Mouse (Mus musculus) midbrain, embryonic 16.5 days (tissue): ENCODE measurements around the gene Gpr25. TPM values are rescaled to one million over a fixed set of nuclear protein-coding genes. Genes with fewer than 3 reads are reported as not detected.
A peak's percentile ranks its signal among the peaks of the same experiment; 100 is the strongest.

Experiments
- ATAC-seq: fragments of 200-750 bp; cut with Nextera tagmentation; 2 replicates; pipeline ENCODE4 v1.8.0; 2017; ENCODE audit warnings: moderate TSS enrichment
- H3K27ac ChIP-seq: fragments of 300-500 bp; sonication (generic); 2 replicates; pipeline ENCODE4 v1.5.1; 2014; ENCODE audit warnings: mild to moderate bottlenecking, low read length, mixed read lengths
- H3K27me3 ChIP-seq: fragments of 300-500 bp; sonication (generic); 2 replicates; pipeline ENCODE4 v1.6.1; 2014; ENCODE audit warnings: low read depth, low read length, mixed read lengths; ENCODE audit not compliant: control insufficient read depth, insufficient read depth
- H3K36me3 ChIP-seq: fragments of 300-500 bp; sonication (generic); 2 replicates; pipeline ENCODE4 v1.6.1; 2014; ENCODE audit warnings: mild to moderate bottlenecking, low read length, moderate library complexity, mixed read lengths; ENCODE audit not compliant: control insufficient read depth, insufficient read depth
- H3K4me1 ChIP-seq: fragments of 300-500 bp; sonication (generic); 2 replicates; pipeline ENCODE4 v1.6.1; 2014; ENCODE audit warnings: mild to moderate bottlenecking, low read length, mixed read lengths; ENCODE audit not compliant: control insufficient read depth, insufficient read depth
- H3K4me2 ChIP-seq: fragments of 300-500 bp; sonication (generic); 2 replicates; pipeline ENCODE4 v1.6.1; 2014; ENCODE audit warnings: mild to moderate bottlenecking, low read length, mixed read lengths
- H3K4me3 ChIP-seq: fragments of 300-500 bp; sonication (generic); 2 replicates; pipeline ENCODE4 v1.5.1; 2014; ENCODE audit warnings: low read depth, mild to moderate bottlenecking, low read length, moderate library complexity, mixed read lengths
- H3K9ac ChIP-seq: fragments of 300-500 bp; sonication (generic); 2 replicates; pipeline ENCODE4 v1.6.1; 2014; ENCODE audit warnings: low read depth, low read length, mixed read lengths
- H3K9me3 ChIP-seq: fragments of 300-500 bp; sonication (generic); replicated peaks from 2 replicates; pipeline ENCODE4 v1.6.1; 2014; ENCODE audit warnings: mild to moderate bottlenecking, low read length, mixed read lengths; ENCODE audit not compliant: control insufficient read depth, poor library complexity, severe bottlenecking
- WGBS: fragments of 180-500 bp; shearing (Covaris S2); extraction: QIAGEN DNeasy Blood & Tissue Kit; methylation state at CpG from one replicate; pipeline ENCODE4 v1.1.7; 2014; 5-methylcytosine and 5-hydroxymethylcytosine counted together
- polyA plus RNA-seq: library from polyadenylated mRNA; unstranded; fragments of >200 nt; fragmentation: Nextera tagmentation; extraction: Ambion mirVana; gene quantifications from 2 replicates; pipeline ENCODE4 v1.2.1, GENCODE M21; 2015

The Gpr25 gene
- polyA plus RNA-seq: 0.72 and 0.77 TPM in 2 replicates

- peaks cover 42% of the 10 kb centered on the region for H3K27me3 ChIP-seq
- H3K27ac ChIP-seq: peak within 1 kb of the TSS; percentile 66
- peak; percentile 44 for ATAC-seq
- H3K9me3 ChIP-seq: no peaks in the 10 kb centered on the region
- 9% methylated on average over 24 of the region's 28 CpGs for WGBS
- peak within 1 kb of the TSS; percentile 82 for H3K9ac ChIP-seq
- H3K4me2 ChIP-seq: peak within 1 kb of the TSS; percentile 90
- peaks cover 8% of the 10 kb centered on the region for H3K4me1 ChIP-seq
- peak within 1 kb of the TSS; percentile 60 for H3K4me3 ChIP-seq
- no peaks in the 10 kb centered on the region for H3K36me3 ChIP-seq
Measured at GRCm38 (mm10) chr1:136260635-136261238, at the start of gene Gpr25. Gpr25 (minus strand) TSS chr1:136260873.

DNA sequence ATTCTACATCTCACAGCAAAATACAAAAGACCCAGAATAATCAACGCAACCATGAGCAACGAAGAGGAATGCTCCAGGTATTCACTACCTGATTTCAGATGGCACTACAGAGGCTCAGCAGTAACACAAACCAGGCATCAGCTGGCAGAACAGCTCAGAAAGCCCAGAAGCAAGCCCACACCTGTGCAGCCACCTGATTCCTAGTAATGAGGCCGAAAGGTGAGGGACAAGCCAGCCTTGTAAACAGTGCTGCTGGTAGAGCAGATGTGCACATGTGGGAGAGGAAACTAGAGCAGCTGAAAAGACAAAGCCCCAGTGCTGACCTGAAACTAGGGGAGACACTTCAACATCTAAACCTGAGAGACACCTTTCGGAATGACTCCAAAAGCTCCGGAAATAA lies 48.5 kb upstream of the Gpr25 start:
- Histone ChIP-seq H3K4me1 (peaks cover 11% of the 10 kb centered on the region), H3K36me3 (no peaks in the 10 kb centered on the region), H3K9me3 (no peaks in the 10 kb centered on the region), H3K9ac (no peak overlapping the region), H3K4me3 (no peak overlapping the region), H3K4me2 (no peak overlapping the region), H3K27me3 (no peaks in the 10 kb centered on the region), H3K27ac (peak overlapping the region; percentile 2; the same call in 1 of the 2 replicates)
- WGBS: 87% methylated on average over 5 of the region's 5 CpGs
- ATAC-seq: no peak

DNA sequence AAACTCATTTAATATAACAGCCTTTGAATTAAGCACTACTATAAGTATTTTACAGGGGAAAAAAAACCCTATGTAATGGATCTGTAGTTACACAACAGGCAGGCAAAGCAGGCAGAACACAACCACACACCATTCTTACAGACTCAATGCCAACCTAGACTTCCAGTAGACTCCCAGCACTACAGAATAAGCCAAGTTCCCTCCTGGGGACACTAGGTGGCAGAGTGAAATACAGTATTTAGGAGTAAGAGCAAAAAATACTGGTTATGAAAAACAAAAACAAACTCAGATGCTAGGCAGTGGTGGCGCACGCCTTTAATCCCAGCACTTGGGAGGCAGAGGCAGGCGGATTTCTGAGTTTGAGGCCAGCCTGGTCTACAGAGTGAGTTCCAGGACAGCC lies 45.8 kb upstream of the Gpr25 start:
- H3K9me3 ChIP-seq: no peaks in the 10 kb centered on the region
- no peaks in the 10 kb centered on the region for H3K36me3 ChIP-seq
- no peak overlapping the region for H3K4me2 ChIP-seq
- H3K4me1 ChIP-seq: peaks cover 11% of the 10 kb centered on the region
- 83% methylated on average over 2 of the region's 3 CpGs for WGBS
- no peak overlapping the region for H3K9ac ChIP-seq
- no peak overlapping the region for H3K27ac ChIP-seq
- H3K27me3 ChIP-seq: no peaks in the 10 kb centered on the region
- no peak overlapping the region for H3K4me3 ChIP-seq
- ATAC-seq: 0 out of 2 replicates have a peak, but pooled peaks have one; percentile 41

DNA sequence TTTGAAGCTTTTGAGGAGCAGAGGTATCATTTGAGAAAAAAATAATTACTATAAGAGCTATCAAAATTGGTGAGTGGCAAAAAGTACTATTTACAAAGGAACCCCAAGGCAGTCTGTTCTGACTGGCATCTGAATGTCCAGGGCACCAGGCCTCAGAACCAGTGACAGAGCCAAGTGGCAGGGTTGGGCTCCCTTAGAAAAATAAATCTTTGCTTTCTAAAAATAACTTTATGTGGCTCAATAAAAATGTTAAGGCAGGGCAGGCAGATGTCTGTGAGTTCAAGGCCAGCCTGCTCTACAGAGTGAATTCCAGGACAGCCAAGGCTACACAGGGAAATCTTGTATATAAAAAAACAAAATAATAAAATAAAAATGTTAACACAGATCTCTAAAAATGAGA lies 33.3 kb upstream of the Gpr25 start:
- H3K27me3 ChIP-seq: no peaks in the 10 kb centered on the region
- peaks cover 2% of the 10 kb centered on the region; the same call in 1 of the 2 replicates for H3K36me3 ChIP-seq
- no peak for ATAC-seq
- H3K9me3 ChIP-seq: no peaks in the 10 kb centered on the region
- no peak overlapping the region for H3K27ac ChIP-seq
- no peak overlapping the region for H3K4me3 ChIP-seq
- no peak overlapping the region for H3K4me2 ChIP-seq
- no peak overlapping the region for H3K9ac ChIP-seq
- H3K4me1 ChIP-seq: no peaks in the 10 kb centered on the region

- no peak overlapping the region for H3K4me2 ChIP-seq
- ATAC-seq: no peak
- 68% methylated on average over 1 of the region's 1 CpGs for WGBS
Measured at GRCm38 (mm10) chr1:136289803-136290202, 29.1 kb upstream of the Gpr25 start.

GRCm38 (mm10) chr1:136277366-136277765 lies 16.7 kb upstream of the Gpr25 start:
- WGBS: 92% methylated on average over 8 of the region's 8 CpGs
- H3K4me2 ChIP-seq: no peak overlapping the region

More at GRCm38 (mm10) chr1:136289803-136290202, 29.1 kb upstream of the Gpr25 start:
- H3K27ac ChIP-seq: no peak overlapping the region
- no peaks in the 10 kb centered on the region; the same call in 1 of the 2 replicates for H3K36me3 ChIP-seq
- H3K9ac ChIP-seq: no peak overlapping the region
- H3K9me3 ChIP-seq: no peaks in the 10 kb centered on the region
- H3K27me3 ChIP-seq: no peaks in the 10 kb centered on the region
- H3K4me1 ChIP-seq: no peaks in the 10 kb centered on the region
- no peak overlapping the region for H3K4me3 ChIP-seq

DNA sequence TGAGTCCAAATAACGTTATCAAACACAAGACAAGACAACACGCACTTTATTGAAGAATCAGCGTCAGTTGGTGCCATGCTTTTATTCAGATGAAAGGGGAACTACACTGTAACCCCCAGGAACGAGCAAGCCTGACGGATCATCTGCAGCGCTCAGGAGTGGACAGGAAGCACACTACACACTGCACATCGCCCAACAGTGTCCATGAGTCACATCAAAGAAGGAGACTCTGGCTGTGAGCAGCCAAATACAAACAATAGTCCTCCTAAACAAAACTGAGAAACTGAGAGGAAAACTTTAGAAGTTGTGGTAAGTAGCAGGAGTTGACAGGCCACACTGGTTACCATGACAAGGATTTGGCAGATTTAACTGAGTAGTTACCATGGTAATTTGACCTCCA lies 7.6 kb upstream of the Gpr25 start:
- WGBS: 32% methylated on average over 7 of the region's 7 CpGs
- ATAC-seq: no peak
- Histone ChIP-seq H3K27me3 (peaks cover 2% of the 10 kb centered on the region; the same call in 1 of the 2 replicates), H3K4me1 (no peaks in the 10 kb centered on the region), H3K36me3 (peaks cover 31% of the 10 kb centered on the region), H3K4me3 (no peak overlapping the region), H3K9ac (no peak overlapping the region), H3K27ac (no peak overlapping the region), H3K4me2 (no peak overlapping the region), H3K9me3 (no peaks in the 10 kb centered on the region)

More at GRCm38 (mm10) chr1:136277366-136277765, 16.7 kb upstream of the Gpr25 start:
- Histone ChIP-seq H3K27ac (no peak overlapping the region), H3K4me3 (no peak overlapping the region), H3K4me1 (no peaks in the 10 kb centered on the region), H3K9ac (no peak overlapping the region), H3K27me3 (no peaks in the 10 kb centered on the region), H3K36me3 (peaks cover 51% of the 10 kb centered on the region), H3K9me3 (no peaks in the 10 kb centered on the region)
- no peak for ATAC-seq

- no peak overlapping the region for H3K4me2 ChIP-seq
- peaks cover 13% of the 10 kb centered on the region for H3K27me3 ChIP-seq
- H3K9me3 ChIP-seq: no peaks in the 10 kb centered on the region
- H3K9ac ChIP-seq: no peak overlapping the region
- no peak overlapping the region for H3K4me3 ChIP-seq
- H3K27ac ChIP-seq: no peak overlapping the region
- 78% methylated on average over 6 of the region's 6 CpGs for WGBS
- no peaks in the 10 kb centered on the region for H3K4me1 ChIP-seq
- peaks cover 12% of the 10 kb centered on the region for H3K36me3 ChIP-seq
- no peak for ATAC-seq
Measured at GRCm38 (mm10) chr1:136266127-136266526, 5.5 kb upstream of the Gpr25 start.

GRCm38 (mm10) chr1:136263355-136263754 lies 2.7 kb upstream of the Gpr25 start:
- ATAC-seq: no peak
- 87% methylated on average over 5 of the region's 5 CpGs for WGBS
- Histone ChIP-seq H3K4me3 (no peak overlapping the region), H3K9me3 (no peaks in the 10 kb centered on the region), H3K36me3 (no peaks in the 10 kb centered on the region; the same call in 1 of the 2 replicates), H3K27ac (no peak overlapping the region), H3K4me2 (no peak overlapping the region), H3K9ac (no peak overlapping the region), H3K27me3 (peaks cover 29% of the 10 kb centered on the region), H3K4me1 (peaks cover 8% of the 10 kb centered on the region)
